Mouse (Mus musculus): ENCODE measurements around the gene Etv6. TPM values are rescaled to one million over a fixed set of nuclear protein-coding genes. Genes with fewer than 3 reads are reported as not detected.

The Etv6 gene
- total and polyA plus RNA-seq, 3 experiments = 9.8 to 14.0 (median 11.4) TPM

GRCm38 (mm10) chr6:134149606-134150005 is 114.1 kb downstream of the Etv6 start:
- Histone ChIP-seq H3K27ac (no peak overlapping the region), H3K9ac (ENCODE audit: low read depth, low read length) (no peak overlapping the region), H3K4me1 (ENCODE audit: control insufficient read depth, insufficient read depth, low read length) (peaks cover 15% of the 10 kb centered on the region), H3K36me3 (ENCODE audit: control insufficient read depth, insufficient read depth, low read length) (peaks cover 2% of the 10 kb centered on the region), H3K27me3 (ENCODE audit: control insufficient read depth, insufficient read depth, low read length) (no peaks in the 10 kb centered on the region), H3K4me3 (no peak overlapping the region), H3K79me2 (replicated peaks; ENCODE audit: control insufficient read depth, insufficient read depth, low read length) (no peaks in the 10 kb centered on the region; the same call in 1 of the 2 replicates)
- DNase-seq = no peak
- intact Hi-C loops (cut with DNase I) = loop anchor here (5.0 kb wide), 2 partner anchors 38 to 112 kb away; partner anchors contain the start of gene Etv6
- WGBS = 96% methylated on average over 7 of the region's 7 CpGs
- TF ChIP-seq EP300 (IDR thresholded peaks at IDR 0.05; ENCODE audit: insufficient read depth, low read depth, low read length) = no peak
- TF ChIP-seq POLR2A (IDR thresholded peaks at IDR 0.05; ENCODE audit: insufficient read depth, low read depth, low read length) = no peak
- no peak for TF ChIP-seq CTCF (IDR thresholded peaks at IDR 0.05)

- peak overlapping the region; percentile 80 for H3K27ac ChIP-seq
- WGBS = 46% methylated on average over 15 of the region's 15 CpGs
- H3K4me1 ChIP-seq (ENCODE audit: control insufficient read depth, insufficient read depth, low read length) = peaks cover 13% of the 10 kb centered on the region
- intact Hi-C loops (cut with DNase I) = loop anchor here (5.0 kb wide), 2 partner anchors 36 to 114 kb away; partner anchors contain the start of gene Etv6
- no peak for DNase-seq
- peaks cover 2% of the 10 kb centered on the region for H3K79me2 ChIP-seq (replicated peaks; ENCODE audit: control insufficient read depth, insufficient read depth, low read length)
- TF ChIP-seq CTCF (IDR thresholded peaks at IDR 0.05) = no peak
- no peak overlapping the region for H3K4me3 ChIP-seq
- H3K27me3 ChIP-seq (ENCODE audit: control insufficient read depth, insufficient read depth, low read length) = no peaks in the 10 kb centered on the region
- peak overlapping the region; percentile 46; the same call in 1 of the 2 replicates for H3K9ac ChIP-seq (ENCODE audit: low read depth, low read length)
- H3K36me3 ChIP-seq (ENCODE audit: control insufficient read depth, insufficient read depth, low read length) = no peaks in the 10 kb centered on the region; the same call in 1 of the 2 replicates
Measured at GRCm38 (mm10) chr6:134151022-134151680, 115.7 kb downstream of the Etv6 start.

- 27% methylated on average over 9 of the region's 9 CpGs for WGBS
- no peaks in the 10 kb centered on the region for H3K27me3 ChIP-seq (ENCODE audit: control insufficient read depth, insufficient read depth, low read length)
- DNase-seq = peak; percentile 66 to 75
- H3K4me1 ChIP-seq (ENCODE audit: control insufficient read depth, insufficient read depth, low read length) = peaks cover 12% of the 10 kb centered on the region
- H3K36me3 ChIP-seq (ENCODE audit: control insufficient read depth, insufficient read depth, low read length) = no peaks in the 10 kb centered on the region; the same call in 1 of the 2 replicates
- H3K79me2 ChIP-seq (replicated peaks; ENCODE audit: control insufficient read depth, insufficient read depth, low read length) = peaks cover 2% of the 10 kb centered on the region; the same call in 1 of the 2 replicates
- H3K27ac ChIP-seq = peak overlapping the region; percentile 80
- intact Hi-C loops (cut with DNase I) = loop anchor here (2.0 to 5.0 kb wide), 3 partner anchors 17 to 115 kb away; partner anchors contain the start of gene Etv6
- peak overlapping the region; percentile 46 for H3K9ac ChIP-seq (ENCODE audit: low read depth, low read length)
- peak; percentile 30 for TF ChIP-seq CTCF (IDR thresholded peaks at IDR 0.05)
- TF ChIP-seq EP300 (IDR thresholded peaks at IDR 0.05; ENCODE audit: insufficient read depth, low read depth, low read length) = no peak
- H3K4me3 ChIP-seq = no peak overlapping the region
Measured at GRCm38 (mm10) chr6:134151853-134152505, 116.5 kb downstream of the Etv6 start.

- H3K27ac ChIP-seq = peak overlapping the region; percentile 80
- H3K79me2 ChIP-seq (replicated peaks; ENCODE audit: control insufficient read depth, insufficient read depth, low read length) = peaks cover 2% of the 10 kb centered on the region; the same call in 1 of the 2 replicates
- H3K27me3 ChIP-seq (ENCODE audit: control insufficient read depth, insufficient read depth, low read length) = no peaks in the 10 kb centered on the region
- peaks cover 11% of the 10 kb centered on the region for H3K4me1 ChIP-seq (ENCODE audit: control insufficient read depth, insufficient read depth, low read length)
- H3K9ac ChIP-seq (ENCODE audit: low read depth, low read length) = peak overlapping the region; percentile 4; the same call in 1 of the 2 replicates
- WGBS = 58% methylated on average over 6 of the region's 6 CpGs
- intact Hi-C loops (cut with DNase I) = loop anchor here (2.0 to 5.0 kb wide), 3 partner anchors 16 to 115 kb away; partner anchors contain the start of gene Etv6
- DNase-seq = no peak
- H3K36me3 ChIP-seq (ENCODE audit: control insufficient read depth, insufficient read depth, low read length) = no peaks in the 10 kb centered on the region; the same call in 1 of the 2 replicates
- no peak for TF ChIP-seq CTCF (IDR thresholded peaks at IDR 0.05)
- no peak for TF ChIP-seq POLR2A (IDR thresholded peaks at IDR 0.05; ENCODE audit: insufficient read depth, low read depth, low read length)
- no peak for TF ChIP-seq EP300 (IDR thresholded peaks at IDR 0.05; ENCODE audit: insufficient read depth, low read depth, low read length)
- H3K4me3 ChIP-seq = no peak overlapping the region
Measured at GRCm38 (mm10) chr6:134152539-134152938, 117.0 kb downstream of the Etv6 start.

- Histone ChIP-seq H3K36me3 (ENCODE audit: control insufficient read depth, insufficient read depth, low read length) (peaks cover 5% of the 10 kb centered on the region), H3K27me3 (ENCODE audit: control insufficient read depth, insufficient read depth, low read length) (no peaks in the 10 kb centered on the region), H3K4me1 (ENCODE audit: control insufficient read depth, insufficient read depth, low read length) (peaks cover 10% of the 10 kb centered on the region), H3K79me2 (replicated peaks; ENCODE audit: control insufficient read depth, insufficient read depth, low read length) (peaks cover 3% of the 10 kb centered on the region; the same call in 1 of the 2 replicates), H3K4me3 (no peak overlapping the region), H3K27ac (no peak overlapping the region), H3K9ac (ENCODE audit: low read depth, low read length) (no peak overlapping the region)
- no peak for DNase-seq
- intact Hi-C loops (cut with DNase I) = loop anchor here (5.0 kb wide), 2 partner anchors 33 to 117 kb away; partner anchors contain the start of gene Etv6
- WGBS = 94% methylated on average over 8 of the region's 8 CpGs
- no peak for TF ChIP-seq CTCF (IDR thresholded peaks at IDR 0.05)
- no peak for TF ChIP-seq POLR2A (IDR thresholded peaks at IDR 0.05; ENCODE audit: insufficient read depth, low read depth, low read length)
- TF ChIP-seq EP300 (IDR thresholded peaks at IDR 0.05; ENCODE audit: insufficient read depth, low read depth, low read length) = no peak
Measured at GRCm38 (mm10) chr6:134154746-134155145, 119.2 kb downstream of the Etv6 start.

All from heart, adult 2 months (tissue).